Mouse (Mus musculus): ENCODE results near the gene Cntn1. TPM values are rescaled to one million over a fixed set of nuclear protein-coding genes. Genes with fewer than 3 reads are reported as not detected.
"Not testable (repeated sequence)": the region's sequence is repeated elsewhere in the genome, so short reads cannot be mapped to it uniquely, and the experiment has no call there.

The Cntn1 gene
- total RNA-seq, 4 experiments from 2014 or later, result 285 to 319 (median 299) TPM

DNA sequence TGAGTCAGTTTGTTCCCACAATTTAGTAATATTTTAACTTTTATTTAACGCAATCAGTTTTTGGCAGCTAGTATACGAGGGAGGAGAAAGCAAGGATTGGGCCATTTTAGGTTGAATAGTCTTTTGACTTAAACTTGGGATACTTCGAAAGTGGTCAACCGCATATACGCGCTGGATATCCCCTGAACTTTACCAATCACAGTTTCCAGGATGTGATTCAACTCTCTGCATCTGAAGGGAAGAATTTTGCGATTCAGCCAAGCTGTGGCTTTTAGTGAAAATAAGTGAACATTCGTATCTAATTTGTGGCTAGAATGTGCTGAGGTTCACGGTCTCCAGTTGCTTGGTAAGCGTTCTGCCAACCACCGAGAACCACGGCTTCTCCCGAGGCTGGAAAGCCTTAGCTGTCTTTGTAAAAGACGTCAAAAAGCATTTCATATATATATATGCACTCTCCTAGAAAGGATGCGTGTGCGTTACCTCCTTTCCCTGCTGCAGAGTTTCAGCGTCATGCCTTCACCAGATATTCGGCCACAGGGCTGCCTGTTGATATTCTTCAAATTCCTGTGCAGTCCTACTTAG, 217.9 kb downstream of the Cntn1 start:
- DNase-seq (ENCODE audit: low spot score in 2 of 2), result no peak

- no peak for DNase-seq (ENCODE audit: low spot score in 2 of 2)
These were observed 220.9 kb downstream of the Cntn1 start for GRCm38 (mm10) chr15:92271801-92272365.

GRCm38 (mm10) chr15:92276826-92277225, 225.9 kb downstream of the Cntn1 start:
- DNase-seq (ENCODE audit: low spot score in 2 of 2), result peak in 1 of 2 experiments; percentile 26

DNA sequence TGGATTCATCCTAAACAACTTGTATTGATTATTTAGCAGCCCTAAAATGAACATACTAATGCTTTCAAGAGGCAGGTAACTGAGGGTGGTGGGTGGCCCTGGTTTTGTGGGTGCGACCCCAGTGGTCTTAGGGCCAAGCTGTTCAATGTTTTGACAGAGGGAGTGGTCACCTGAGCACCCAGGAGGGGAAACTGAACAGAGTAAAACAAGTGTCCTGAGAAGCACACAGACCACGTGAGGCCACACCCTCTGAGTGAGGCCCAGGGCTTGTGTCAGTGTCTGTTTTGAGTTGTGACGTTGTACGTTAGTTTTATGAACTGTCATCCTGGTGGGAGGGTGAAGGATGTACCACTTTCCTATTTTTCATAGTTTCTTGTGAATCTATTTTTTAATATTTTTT, 227.0 kb downstream of the Cntn1 start:
- DNase-seq (ENCODE audit: low spot score in 2 of 2), result no peak

- DNase-seq (ENCODE audit: low spot score in 2 of 2), result no peak
These were observed 230.0 kb downstream of the Cntn1 start for GRCm38 (mm10) chr15:92280966-92281365.

- DNase-seq (ENCODE audit: low spot score in 2 of 2), result no peak
These were observed 236.7 kb downstream of the Cntn1 start for GRCm38 (mm10) chr15:92287616-92288015.

DNA sequence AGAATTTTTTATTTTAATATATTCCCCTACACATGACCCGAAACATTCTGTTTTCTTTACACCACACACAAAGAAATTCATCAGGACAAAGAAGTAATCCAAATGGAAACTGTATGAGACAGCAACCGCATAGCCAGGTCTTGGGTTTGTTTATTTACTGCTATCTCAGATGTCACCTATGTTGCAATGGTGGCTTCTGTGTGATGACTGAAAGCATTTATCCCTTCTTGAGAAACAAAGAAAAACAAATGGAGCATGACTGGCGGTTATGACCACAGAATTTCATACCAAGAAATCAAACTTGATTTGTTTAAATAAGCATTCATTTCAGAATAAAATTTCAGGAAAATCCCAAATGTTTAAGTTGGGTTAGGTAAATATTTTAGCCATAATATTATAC, 245.5 kb downstream of the Cntn1 start:
- no peak for DNase-seq (ENCODE audit: low spot score in 2 of 2)

DNA sequence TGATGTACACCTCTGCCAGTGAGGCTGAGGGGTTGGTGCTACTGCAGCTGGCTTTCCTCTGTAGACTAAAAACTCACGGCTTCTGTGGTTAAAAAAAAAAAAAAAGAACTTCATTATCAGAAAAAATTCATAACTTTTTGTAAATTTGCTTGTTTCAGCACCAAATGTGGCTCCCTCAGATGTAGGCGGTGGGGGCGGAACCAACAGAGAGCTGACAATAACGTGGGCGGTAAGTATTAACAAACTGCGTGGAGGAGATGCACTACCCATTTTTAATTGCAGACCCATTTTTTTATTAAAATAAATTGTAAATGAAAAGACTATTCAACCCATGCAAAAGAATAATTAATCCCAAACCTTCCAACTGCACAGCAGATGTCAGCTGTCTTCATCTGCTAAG, 251.8 kb downstream of the Cntn1 start:
- DNase-seq (ENCODE audit: low spot score in 2 of 2), result peak in 1 of 2 experiments; percentile 35

GRCm38 (mm10) chr15:92304221-92304620, 253.3 kb downstream of the Cntn1 start:
- DNase-seq (ENCODE audit: low spot score in 2 of 2), result no peak

DNA sequence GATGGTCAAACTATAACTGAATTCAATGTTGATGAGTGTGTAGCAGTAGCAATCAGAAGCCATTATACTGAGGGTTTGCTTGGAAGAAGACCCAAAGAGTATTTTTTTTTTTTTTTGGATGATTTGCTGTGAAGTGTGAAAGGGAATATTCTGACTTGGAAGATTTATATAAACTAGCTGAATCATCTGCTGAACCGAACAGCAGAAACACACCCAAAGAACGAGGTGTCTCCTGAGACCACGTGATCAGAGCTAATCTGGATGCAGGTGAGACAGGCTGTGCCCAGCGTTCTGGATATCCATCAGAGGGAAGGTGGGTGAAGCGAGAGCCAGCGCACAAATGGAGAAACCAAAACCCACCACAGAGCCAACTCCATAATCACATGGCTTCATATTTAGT, 271.0 kb downstream of the Cntn1 start:
- DNase-seq (ENCODE audit: low spot score in 2 of 2), result no peak

- no peak for DNase-seq (ENCODE audit: low spot score in 2 of 2)
These were observed 276.1 kb downstream of the Cntn1 start for GRCm38 (mm10) chr15:92327111-92327510.

GRCm38 (mm10) chr15:92340253-92340652, 289.3 kb downstream of the Cntn1 start:
- DNase-seq (ENCODE audit: low spot score in 2 of 2), result no peak

DNA sequence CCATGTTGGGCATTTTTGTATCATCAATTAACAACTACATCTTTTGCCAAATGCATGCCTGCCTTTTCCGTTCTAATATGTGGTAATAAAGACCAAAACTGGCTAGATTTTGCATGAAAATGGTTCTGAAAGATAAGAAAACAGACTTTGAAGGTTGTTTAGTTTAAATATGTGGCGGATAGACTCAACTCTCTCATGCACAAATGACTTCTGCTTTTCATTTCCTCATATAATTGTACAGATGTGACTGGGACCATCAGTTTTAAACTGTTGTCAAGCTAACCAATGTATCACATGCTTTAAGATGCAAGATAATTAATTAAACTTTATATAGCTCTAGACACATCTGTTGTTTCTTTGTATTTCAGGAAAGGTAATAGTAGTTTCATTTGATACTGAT, 290.5 kb downstream of the Cntn1 start:
- DNase-seq (ENCODE audit: low spot score in 2 of 2), result no peak

- no peak for DNase-seq (ENCODE audit: low spot score in 2 of 2)
These were observed 293.3 kb downstream of the Cntn1 start for GRCm38 (mm10) chr15:92344136-92344869.

DNA sequence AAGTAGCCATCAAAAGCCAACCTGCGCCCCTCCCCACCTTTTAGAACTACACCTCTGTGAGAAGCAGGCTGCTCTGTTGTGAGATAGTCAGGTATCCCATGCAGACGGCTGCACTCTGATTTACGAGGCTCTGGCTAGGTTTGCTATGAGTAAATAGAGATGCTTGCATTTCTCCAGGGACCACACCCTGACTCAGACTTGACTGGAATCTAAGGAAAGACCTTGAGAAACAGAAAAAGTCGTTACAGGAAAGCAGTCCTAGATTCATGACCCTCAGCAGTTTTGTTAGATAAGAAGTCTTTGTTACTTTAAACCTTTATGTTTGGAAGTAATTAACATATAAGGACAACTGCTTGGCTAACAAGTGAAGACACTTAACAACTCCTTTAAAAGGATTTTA, 296.5 kb downstream of the Cntn1 start:
- DNase-seq (ENCODE audit: low spot score in 2 of 2), result no peak

- no peak for DNase-seq (ENCODE audit: low spot score in 2 of 2)
These were observed 296.9 kb downstream of the Cntn1 start for GRCm38 (mm10) chr15:92347902-92348301.

DNA sequence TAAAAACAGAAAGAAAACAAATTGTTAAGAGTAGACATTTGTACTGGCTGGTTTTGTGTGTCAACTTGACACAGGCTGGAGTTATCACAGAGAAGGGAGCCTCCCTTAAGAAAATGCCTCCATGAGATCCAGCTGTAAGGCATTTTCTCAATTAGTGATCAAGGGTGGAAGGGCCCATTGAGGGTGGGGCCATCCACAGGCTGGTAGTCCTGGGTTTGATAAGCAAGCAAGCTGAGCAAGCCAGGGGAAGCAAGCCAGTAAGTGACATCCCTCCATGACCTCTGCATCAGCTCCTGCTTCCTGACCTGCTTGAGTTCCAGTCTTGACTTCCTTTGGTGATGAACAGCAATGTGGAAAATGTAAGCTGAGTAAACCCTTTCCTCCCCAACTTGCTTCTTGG, 297.5 kb downstream of the Cntn1 start:
- DNase-seq (ENCODE audit: low spot score in 2 of 2), result not testable (repeated sequence)

GRCm38 (mm10) chr15:92364153-92364552, 313.2 kb downstream of the Cntn1 start:
- DNase-seq (ENCODE audit: low spot score in 2 of 2), result no peak

GRCm38 (mm10) chr15:92364592-92364991, 313.6 kb downstream of the Cntn1 start:
- no peak for DNase-seq (ENCODE audit: low spot score in 2 of 2)
